Mouse (Mus musculus): ENCODE data around the gene Plekha8. TPM values are rescaled to one million over a fixed set of nuclear protein-coding genes. Genes with fewer than 3 reads are reported as not detected.

Plekha8 gene
- polyA plus RNA-seq, 1 experiment = 2.0 TPM

GRCm38 (mm10) chr6:54592938-54593535, 1.9 kb upstream of the Plekha8 start:
- no peak for TF ChIP-seq CTCF (IDR thresholded peaks at IDR 0.05; ENCODE audit: control insufficient read depth, insufficient read depth, low read length)
- no peak for TF ChIP-seq POLR2A (IDR thresholded peaks at IDR 0.05; ENCODE audit: borderline replicate concordance, control insufficient read depth, low read depth, low read length)
- Histone ChIP-seq H3K4me1 (ENCODE audit: control insufficient read depth, insufficient read depth, low read length) (no peaks in the 10 kb centered on the region), H3K27ac (ENCODE audit: control insufficient read depth, insufficient read depth, low read depth, low read length, poor library complexity) (no peak overlapping the region), H3K4me3 (replicated peaks; ENCODE audit: control insufficient read depth, low read depth, low read length) (peak overlapping the region; percentile 55)
- under 1% methylated on average over 20 of the region's 20 CpGs for WGBS

- WGBS = 51% methylated on average over 8 of the region's 8 CpGs
- no peak overlapping the region for H3K27ac ChIP-seq (ENCODE audit: control insufficient read depth, insufficient read depth, low read depth, low read length, poor library complexity)
- TF ChIP-seq CTCF (IDR thresholded peaks at IDR 0.05; ENCODE audit: control insufficient read depth, insufficient read depth, low read length) (no peak), POLR2A (IDR thresholded peaks at IDR 0.05; ENCODE audit: borderline replicate concordance, control insufficient read depth, low read depth, low read length) (no peak)
- H3K4me3 ChIP-seq (replicated peaks; ENCODE audit: control insufficient read depth, low read depth, low read length) = no peak overlapping the region
- H3K4me1 ChIP-seq (ENCODE audit: control insufficient read depth, insufficient read depth, low read length) = no peaks in the 10 kb centered on the region
Observed at GRCm38 (mm10) chr6:54593766-54594468, 994 bp upstream of the Plekha8 start.

DNA sequence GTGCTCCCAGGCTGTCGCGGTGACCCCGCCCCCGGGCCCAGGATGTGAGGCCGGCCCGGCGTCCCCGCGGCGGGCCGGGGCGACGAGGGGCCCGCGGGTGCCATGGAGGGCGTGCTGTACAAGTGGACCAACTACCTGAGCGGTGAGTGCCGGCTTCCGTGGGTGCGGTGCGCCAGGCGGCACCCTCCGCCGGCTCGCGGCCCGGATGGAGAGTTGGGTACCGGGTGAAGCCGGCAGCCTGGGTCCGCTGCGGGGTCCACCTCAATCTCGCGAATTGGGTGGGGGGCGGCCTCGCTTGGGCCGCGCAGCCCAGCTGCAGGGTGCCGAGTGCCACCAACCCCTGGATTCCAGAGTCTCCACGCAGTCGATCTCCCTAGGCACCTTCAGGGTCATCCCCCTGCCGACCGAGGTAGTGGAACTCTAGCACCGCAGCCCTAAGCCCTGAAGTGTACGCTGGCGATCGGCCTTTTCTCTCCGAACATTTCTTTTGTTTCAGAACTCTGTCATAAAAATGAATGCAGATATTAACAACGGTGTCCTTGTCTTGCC, 493 bp downstream of the Plekha8 start:
- WGBS = 1% methylated on average over 46 of the region's 48 CpGs
- Histone ChIP-seq H3K4me3 (replicated peaks; ENCODE audit: control insufficient read depth, low read depth, low read length) (peak overlapping the region; percentile 74), H3K27ac (ENCODE audit: control insufficient read depth, insufficient read depth, low read depth, low read length, poor library complexity) (peak overlapping the region; percentile 27; the same call in 1 of the 2 replicates), H3K4me1 (ENCODE audit: control insufficient read depth, insufficient read depth, low read length) (no peaks in the 10 kb centered on the region)
- TF ChIP-seq POLR2A (IDR thresholded peaks at IDR 0.05; ENCODE audit: borderline replicate concordance, control insufficient read depth, low read depth, low read length) (no peak), CTCF (IDR thresholded peaks at IDR 0.05; ENCODE audit: control insufficient read depth, insufficient read depth, low read length) (no peak)

DNA sequence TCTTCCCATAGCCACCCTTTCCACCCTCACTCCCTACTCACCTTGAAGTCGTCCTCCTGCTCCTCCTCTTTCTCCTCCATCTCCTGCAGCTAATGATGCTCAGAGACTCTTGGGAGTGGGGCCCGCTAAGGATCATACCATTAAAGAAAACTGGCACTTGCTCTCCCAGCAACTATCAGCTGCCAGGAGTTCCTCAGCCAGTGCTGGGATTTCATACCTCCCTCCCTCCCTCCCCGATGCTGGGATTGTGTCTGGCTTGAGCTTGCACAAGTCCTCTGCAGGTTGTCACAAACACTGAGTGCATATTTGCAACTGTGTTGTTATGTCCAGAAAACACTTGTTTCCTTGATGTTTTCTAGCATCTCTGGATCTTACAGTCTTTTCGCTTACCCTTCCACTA, 2.3 kb downstream of the Plekha8 start, which contains the start of gene Fkbp14:
Gene Fkbp14, minus strand, starts transcription at position 101 of the 400 bp plus-strand sequence.
- TF ChIP-seq POLR2A (IDR thresholded peaks at IDR 0.05; ENCODE audit: borderline replicate concordance, control insufficient read depth, low read depth, low read length) (no peak), CTCF (IDR thresholded peaks at IDR 0.05; ENCODE audit: control insufficient read depth, insufficient read depth, low read length) (no peak)
- Histone ChIP-seq H3K4me3 (replicated peaks; ENCODE audit: control insufficient read depth, low read depth, low read length) (no peak within 1 kb of the TSS), H3K4me1 (ENCODE audit: control insufficient read depth, insufficient read depth, low read length) (no peaks in the 10 kb centered on the region), H3K27ac (ENCODE audit: control insufficient read depth, insufficient read depth, low read depth, low read length, poor library complexity) (no peak within 1 kb of the TSS)
- WGBS = 80% methylated on average over 4 of the region's 4 CpGs

- Histone ChIP-seq H3K4me1 (ENCODE audit: control insufficient read depth, insufficient read depth, low read length) (no peaks in the 10 kb centered on the region), H3K27ac (ENCODE audit: control insufficient read depth, insufficient read depth, low read depth, low read length, poor library complexity) (no peak overlapping the region), H3K4me3 (replicated peaks; ENCODE audit: control insufficient read depth, low read depth, low read length) (no peak overlapping the region)
- WGBS = 77% methylated on average over 3 of the region's 3 CpGs
- TF ChIP-seq CTCF (IDR thresholded peaks at IDR 0.05; ENCODE audit: control insufficient read depth, insufficient read depth, low read length) (no peak), POLR2A (IDR thresholded peaks at IDR 0.05; ENCODE audit: borderline replicate concordance, control insufficient read depth, low read depth, low read length) (no peak)
Observed at GRCm38 (mm10) chr6:54597711-54598110, 2.8 kb downstream of the Plekha8 start.

DNA sequence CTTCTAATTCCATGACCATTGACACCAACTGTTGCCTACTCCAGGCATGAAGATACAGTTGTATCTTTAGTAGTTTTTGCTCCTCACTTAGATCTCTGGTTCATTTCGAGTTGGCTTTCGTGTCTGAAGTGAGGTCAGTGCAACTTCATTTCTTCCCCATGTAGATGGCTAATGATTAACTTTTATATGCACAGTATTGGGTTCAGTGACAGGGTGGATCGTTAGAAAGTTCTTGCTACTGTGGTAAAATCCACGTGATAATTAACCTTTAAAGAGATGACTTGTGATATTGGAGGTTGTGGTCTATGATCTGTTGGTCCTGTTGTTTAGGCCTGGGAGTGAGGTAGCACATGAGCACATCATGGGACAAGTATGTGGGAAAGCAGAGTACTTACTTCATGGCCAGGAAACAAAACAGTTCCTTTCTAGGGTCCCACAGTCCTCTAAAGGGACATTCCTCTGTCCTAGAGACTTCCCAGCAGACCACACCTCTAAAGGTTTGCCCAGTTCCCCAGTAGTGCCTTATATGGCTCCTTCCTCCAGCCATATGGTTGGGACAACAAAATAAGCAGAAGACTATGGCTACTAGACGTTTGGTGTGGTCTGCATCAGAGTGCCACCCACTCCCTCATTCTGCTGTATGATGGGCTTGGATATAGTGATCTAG, 5.9 kb downstream of the Plekha8 start:
- TF ChIP-seq POLR2A (IDR thresholded peaks at IDR 0.05; ENCODE audit: borderline replicate concordance, control insufficient read depth, low read depth, low read length) (no peak), CTCF (IDR thresholded peaks at IDR 0.05; ENCODE audit: control insufficient read depth, insufficient read depth, low read length) (no peak)
- Histone ChIP-seq H3K4me1 (ENCODE audit: control insufficient read depth, insufficient read depth, low read length) (no peaks in the 10 kb centered on the region), H3K27ac (ENCODE audit: control insufficient read depth, insufficient read depth, low read depth, low read length, poor library complexity) (no peak overlapping the region), H3K4me3 (replicated peaks; ENCODE audit: control insufficient read depth, low read depth, low read length) (no peak overlapping the region)
- 67% methylated on average over 5 of the region's 5 CpGs for WGBS

- no peaks in the 10 kb centered on the region for H3K4me1 ChIP-seq (ENCODE audit: control insufficient read depth, insufficient read depth, low read length)
- TF ChIP-seq POLR2A (IDR thresholded peaks at IDR 0.05; ENCODE audit: borderline replicate concordance, control insufficient read depth, low read depth, low read length) (no peak), CTCF (IDR thresholded peaks at IDR 0.05; ENCODE audit: control insufficient read depth, insufficient read depth, low read length) (no peak)
- H3K27ac ChIP-seq (ENCODE audit: control insufficient read depth, insufficient read depth, low read depth, low read length, poor library complexity) = no peak overlapping the region
- 85% methylated on average over 2 of the region's 2 CpGs for WGBS
- no peak overlapping the region for H3K4me3 ChIP-seq (replicated peaks; ENCODE audit: control insufficient read depth, low read depth, low read length)
Observed at GRCm38 (mm10) chr6:54602891-54603290, 8.0 kb downstream of the Plekha8 start.

Measured in bone marrow, adult 2 months (tissue).